Mouse (Mus musculus) brain, embryonic 14.5 days (tissue): ENCODE measurements at regions not wholly inside any gene's neighbourhood (a gene's known extent, or its start where the extent isn't known, plus 50 kb on each side); places are given as distances from the start of the nearest gene placed in this dataset.

Experiments used
- DNase-seq: peaks from one replicate; pipeline ENCODE4 v3.0.0-alpha.2; 2011; ENCODE audit warnings: low read depth
- CTCF ChIP-seq: fragments of 200-500 bp; IDR thresholded peaks from 2 replicates; pipeline ENCODE4 v1.5.1; 2012; ENCODE audit warnings: inconsistent platforms, mild to moderate bottlenecking, moderate library complexity, borderline replicate concordance; ENCODE audit not compliant: insufficient read depth, insufficient read length; ENCODE audit errors: extremely low read depth
- POLR2A ChIP-seq: fragments of 200-500 bp; IDR thresholded peaks from 2 replicates; pipeline ENCODE4 v1.6.1; 2012; ENCODE audit warnings: mild to moderate bottlenecking, inconsistent platforms, borderline replicate concordance; ENCODE audit not compliant: poor library complexity, insufficient read depth, insufficient read length, severe bottlenecking; ENCODE audit errors: extremely low read depth

- TF ChIP-seq CTCF (no peak), POLR2A (no peak)
- DNase-seq, result no peak
These were observed 80.3 kb upstream of the Fam49a start for GRCm38 (mm10) chr12:12181686-12182085.

DNA sequence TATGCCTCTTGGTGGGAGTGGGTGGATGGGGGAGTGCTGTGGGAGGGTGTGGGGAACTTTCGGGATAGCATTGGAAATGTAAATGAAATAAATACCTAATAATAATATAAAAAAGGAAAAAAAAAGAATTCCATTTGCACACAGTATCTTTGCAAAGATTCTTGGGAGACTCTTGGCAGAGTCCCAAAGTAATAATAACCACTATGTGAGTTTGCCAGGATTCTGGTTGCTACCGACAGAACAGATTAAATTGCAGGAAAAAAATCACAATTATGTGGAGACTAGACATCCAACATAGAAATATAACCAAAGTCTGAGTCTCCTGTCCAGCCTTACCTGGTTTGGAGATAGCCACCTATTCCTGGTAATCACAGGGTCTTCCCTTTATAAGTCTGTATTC is 75.6 kb upstream of the Fam49a start:
- TF ChIP-seq CTCF (no peak), POLR2A (no peak)
- DNase-seq, result peak; percentile 40

DNA sequence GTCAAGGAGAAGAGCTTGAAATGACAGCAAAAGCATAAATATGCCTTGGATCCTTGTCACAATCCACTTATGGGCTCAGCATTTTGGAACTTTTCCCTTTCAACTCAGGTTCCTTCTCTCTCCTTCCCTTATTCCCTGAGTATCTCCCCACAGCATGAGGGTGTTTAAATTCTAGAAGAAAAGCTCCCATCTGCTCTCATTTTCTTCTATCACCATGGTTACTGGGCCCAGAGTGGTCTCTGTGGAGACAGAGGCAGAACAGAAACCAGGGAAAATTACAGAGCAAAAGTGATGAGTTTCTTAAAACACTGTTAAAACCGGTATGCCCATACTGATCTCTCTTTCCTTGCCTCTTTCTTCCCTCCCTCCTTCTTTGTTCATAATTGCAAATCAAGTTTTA is 66.9 kb upstream of the Fam49a start:
- TF ChIP-seq CTCF (no peak), POLR2A (no peak)
- peak; percentile 42 for DNase-seq

GRCm38 (mm10) chr12:12196627-12197026 is 65.3 kb upstream of the Fam49a start:
- TF ChIP-seq POLR2A (no peak), CTCF (no peak)
- no peak for DNase-seq

- no peak for DNase-seq
- TF ChIP-seq CTCF (no peak), POLR2A (no peak)
These were observed 53.7 kb upstream of the Fam49a start for GRCm38 (mm10) chr12:12208216-12208615.
